Mouse (Mus musculus): ENCODE measurements around the gene Dcaf12.

- TF ChIP-seq POLR2A (IDR thresholded peaks at IDR 0.05; ENCODE audit: borderline replicate concordance, low read depth, low read length) (no peak), CTCF (IDR thresholded peaks at IDR 0.05; ENCODE audit: low read depth, low read length) (no peak)
Measured at GRCm38 (mm10) chr4:41352758-41353157, 38.1 kb upstream of the Dcaf12 start.

Measured in bone marrow macrophage, adult 2 months (primary cell).